Mouse (Mus musculus): ENCODE results near the gene Shq1.

Shq1 gene

GRCm38 (mm10) chr6:100603702-100604101, 67.3 kb downstream of the Shq1 start:
- DNase-seq (ENCODE audit: low read depth): no peak

GRCm38 (mm10) chr6:100601634-100602033, 69.3 kb downstream of the Shq1 start:
- DNase-seq (ENCODE audit: low read depth): no peak

- DNase-seq (ENCODE audit: low read depth): no peak
Observed at GRCm38 (mm10) chr6:100593857-100594256, 77.1 kb downstream of the Shq1 start.

- no peak for DNase-seq (ENCODE audit: low read depth)
Observed at GRCm38 (mm10) chr6:100592991-100593390, 78.0 kb downstream of the Shq1 start.

GRCm38 (mm10) chr6:100590602-100591001, 80.4 kb downstream of the Shq1 start:
- DNase-seq (ENCODE audit: low read depth): no peak

- no peak for DNase-seq (ENCODE audit: low read depth)
Observed at GRCm38 (mm10) chr6:100588876-100589275, 82.1 kb downstream of the Shq1 start.

- DNase-seq (ENCODE audit: low read depth): no peak
Observed at GRCm38 (mm10) chr6:100586758-100587157, 84.2 kb downstream of the Shq1 start.

- no peak for DNase-seq (ENCODE audit: low read depth)
Observed at GRCm38 (mm10) chr6:100581951-100582350, 89.0 kb downstream of the Shq1 start.

- DNase-seq (ENCODE audit: low read depth): peak; percentile 10
Observed at GRCm38 (mm10) chr6:100581056-100581455, 89.9 kb downstream of the Shq1 start.

- no peak for DNase-seq (ENCODE audit: low read depth)
Observed at GRCm38 (mm10) chr6:100577590-100577989, 93.4 kb downstream of the Shq1 start.

GRCm38 (mm10) chr6:100576171-100576570, 94.8 kb downstream of the Shq1 start:
- peak; percentile 23 for DNase-seq (ENCODE audit: low read depth)

GRCm38 (mm10) chr6:100566774-100567173, 104.2 kb downstream of the Shq1 start:
- DNase-seq (ENCODE audit: low read depth): no peak

GRCm38 (mm10) chr6:100564516-100564915, 106.4 kb downstream of the Shq1 start:
- DNase-seq (ENCODE audit: low read depth): no peak

- DNase-seq (ENCODE audit: low read depth): peak; percentile 46
Observed at GRCm38 (mm10) chr6:100563552-100564341, 107.2 kb downstream of the Shq1 start.

- DNase-seq (ENCODE audit: low read depth): peak; percentile 23
Observed at GRCm38 (mm10) chr6:100562719-100563551, 108.0 kb downstream of the Shq1 start.

- DNase-seq (ENCODE audit: low read depth): no peak
Observed at GRCm38 (mm10) chr6:100558057-100558456, 112.9 kb downstream of the Shq1 start.

- DNase-seq (ENCODE audit: low read depth): no peak
Observed at GRCm38 (mm10) chr6:100542154-100542997, 128.6 kb downstream of the Shq1 start.

- DNase-seq (ENCODE audit: low read depth): peak; percentile 20
Observed at GRCm38 (mm10) chr6:100539698-100540097, 131.3 kb downstream of the Shq1 start.

- DNase-seq (ENCODE audit: low read depth): no peak
Observed at GRCm38 (mm10) chr6:100538570-100538969, 132.4 kb downstream of the Shq1 start.

GRCm38 (mm10) chr6:100537987-100538386, 133.0 kb downstream of the Shq1 start:
- no peak for DNase-seq (ENCODE audit: low read depth)

GRCm38 (mm10) chr6:100537042-100537441, 133.9 kb downstream of the Shq1 start:
- DNase-seq (ENCODE audit: low read depth): no peak

GRCm38 (mm10) chr6:100533364-100533763, 137.6 kb downstream of the Shq1 start:
- DNase-seq (ENCODE audit: low read depth): no peak
